Mouse (Mus musculus): ENCODE measurements around the gene Olfr18.

DNA sequence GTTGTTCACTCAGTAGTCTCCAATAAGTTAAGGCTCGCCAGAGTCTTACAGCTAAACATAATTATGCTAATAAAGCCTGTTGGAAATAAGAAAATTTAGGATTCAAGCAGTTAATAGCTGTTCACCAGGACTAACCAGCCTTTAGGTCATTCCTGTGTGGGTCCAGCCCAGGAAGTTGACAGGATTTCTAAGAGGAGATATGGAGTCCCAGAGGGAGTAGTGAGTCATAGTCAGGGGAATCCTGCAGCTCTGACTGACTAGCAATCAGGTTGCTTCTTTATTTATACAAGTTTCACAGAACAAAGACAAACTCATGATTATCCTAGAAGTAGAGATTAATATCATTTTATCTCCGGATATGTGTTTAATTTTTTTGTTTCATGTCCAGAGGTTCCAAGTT lies 31.4 kb upstream of the Olfr18 start:
- TF ChIP-seq POLR2A (IDR thresholded peaks at IDR 0.05; ENCODE audit: insufficient read depth, low read depth, low read length) = no peak
- no peak for TF ChIP-seq CTCF (IDR thresholded peaks at IDR 0.05; ENCODE audit: insufficient read depth, low read depth, low read length)

All from olfactory bulb, adult 2 months (tissue).